Mouse (Mus musculus) bone marrow, adult 2 months (tissue): ENCODE data around the gene BC016579.

Experiments
- CTCF ChIP-seq: fragments of 200-500 bp; IDR thresholded peaks from 2 replicates; pipeline ENCODE4 v1.5.1; 2011; ENCODE audit warnings: low read length, control low read depth; ENCODE audit not compliant: control insufficient read depth, insufficient read depth
- POLR2A ChIP-seq: fragments of 200-500 bp; IDR thresholded peaks from 2 replicates; pipeline ENCODE4 v1.6.1; 2011; ENCODE audit warnings: low read depth, mild to moderate bottlenecking, control low read depth, low read length, borderline replicate concordance; ENCODE audit not compliant: control insufficient read depth

DNA sequence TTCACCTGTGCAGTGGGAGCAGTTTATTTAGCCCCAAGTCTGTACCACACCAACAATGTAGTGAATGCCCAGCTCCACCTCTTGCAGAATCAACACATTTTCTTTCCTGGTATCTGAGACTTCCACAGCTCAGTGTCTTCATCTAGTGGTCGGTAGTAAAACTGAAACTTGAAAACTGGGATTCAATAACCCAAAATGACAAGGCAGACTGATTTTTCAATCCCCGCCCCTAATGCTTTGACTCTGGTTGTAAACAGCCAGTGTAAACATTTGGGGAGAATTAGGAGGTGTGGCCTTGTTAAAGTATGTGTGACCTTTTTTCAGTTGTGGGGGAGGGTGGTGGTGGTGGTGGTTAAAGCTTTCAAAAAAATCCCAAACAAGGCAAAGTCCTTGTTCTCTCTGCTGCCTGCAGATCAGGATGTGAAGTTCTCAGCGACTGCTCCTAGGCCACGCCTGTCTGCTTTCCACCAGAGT lies 45.4 kb downstream of the BC016579 start:
- no peak for TF ChIP-seq CTCF
- TF ChIP-seq POLR2A, result no peak
